Mouse (Mus musculus) lung, embryonic 16.5 days (tissue): ENCODE data around the gene Hsd3b7. TPM values are rescaled to one million over a fixed set of nuclear protein-coding genes. Genes with fewer than 3 reads are reported as not detected.

Experiments used
- ATAC-seq: fragments of 200-750 bp; cut with Nextera tagmentation; 2 replicates; pipeline ENCODE4 v1.8.0; 2017; ENCODE audit warnings: low read depth, mild to moderate bottlenecking, moderate library complexity
- H3K27ac ChIP-seq: fragments of 300-500 bp; sonication (generic); 2 replicates; pipeline ENCODE4 v1.5.1; 2014; ENCODE audit warnings: mild to moderate bottlenecking, control low read depth, low read length
- H3K27me3 ChIP-seq: fragments of 300-500 bp; sonication (generic); 2 replicates; pipeline ENCODE4 v1.6.1; 2014; ENCODE audit warnings: low read depth, low read length, mixed read lengths; ENCODE audit not compliant: control insufficient read depth, insufficient read depth
- H3K36me3 ChIP-seq: fragments of 300-500 bp; sonication (generic); 2 replicates; pipeline ENCODE4 v1.6.1; 2014; ENCODE audit warnings: low read length; ENCODE audit not compliant: control insufficient read depth, insufficient read depth
- H3K4me1 ChIP-seq: fragments of 300-500 bp; sonication (generic); replicated peaks from 2 replicates; pipeline ENCODE4 v1.6.1; 2014; ENCODE audit warnings: low read length, mixed read lengths; ENCODE audit not compliant: control insufficient read depth, insufficient read depth
- H3K4me2 ChIP-seq: fragments of 300-500 bp; sonication (generic); 2 replicates; pipeline ENCODE4 v1.6.1; 2014; ENCODE audit warnings: low read depth, low read length, control low read depth
- H3K4me3 ChIP-seq: fragments of 300-500 bp; sonication (generic); 2 replicates; pipeline ENCODE4 v1.5.1; 2014; ENCODE audit warnings: mild to moderate bottlenecking, low read length, control low read depth
- H3K9ac ChIP-seq: fragments of 300-500 bp; sonication (generic); 2 replicates; pipeline ENCODE4 v1.6.1; 2014; ENCODE audit warnings: low read length, control low read depth
- H3K9me3 ChIP-seq: fragments of 300-500 bp; sonication (generic); 2 replicates; pipeline ENCODE4 v1.6.1; 2016; ENCODE audit warnings: low read length; ENCODE audit not compliant: control insufficient read depth
- WGBS: fragments of 180-500 bp; shearing (Covaris S2); extraction: QIAGEN DNeasy Blood & Tissue Kit; methylation state at CpG from one replicate; pipeline ENCODE4 v1.1.7; 2014; 5-methylcytosine and 5-hydroxymethylcytosine counted together
- polyA plus RNA-seq: library from polyadenylated mRNA; unstranded; fragments of >200 nt; fragmentation: Nextera tagmentation; extraction: Ambion mirVana; gene quantifications from 2 replicates; pipeline ENCODE4 v1.2.1, GENCODE M21; 2015

Gene Hsd3b7
- polyA plus RNA-seq, 1 experiment from 2014 or later = 27.5 TPM

GRCm38 (mm10) chr7:127840886-127841285, 40.5 kb downstream of the Hsd3b7 start:
- Histone ChIP-seq H3K9ac (peak overlapping the region; percentile 80), H3K4me1 (peaks cover 11% of the 10 kb centered on the region), H3K27ac (peak overlapping the region; percentile 84), H3K36me3 (peaks cover 15% of the 10 kb centered on the region; the same call in 1 of the 2 replicates), H3K4me2 (peak overlapping the region; percentile 80), H3K9me3 (no peaks in the 10 kb centered on the region), H3K27me3 (no peaks in the 10 kb centered on the region), H3K4me3 (peak overlapping the region; percentile 74)
- 2% methylated on average over 15 of the region's 15 CpGs for WGBS
- ATAC-seq = peak; percentile 11

GRCm38 (mm10) chr7:127841340-127842000, 41.1 kb downstream of the Hsd3b7 start:
- peak overlapping the region; percentile 80 for H3K4me2 ChIP-seq
- ATAC-seq = peak; percentile 95
- H3K9ac ChIP-seq = peak overlapping the region; percentile 80
- H3K9me3 ChIP-seq = no peaks in the 10 kb centered on the region
- peaks cover 11% of the 10 kb centered on the region for H3K4me1 ChIP-seq
- under 1% methylated on average over 46 of the region's 46 CpGs for WGBS
- peak overlapping the region; percentile 84 for H3K27ac ChIP-seq
- H3K27me3 ChIP-seq = no peaks in the 10 kb centered on the region
- peak overlapping the region; percentile 74 for H3K4me3 ChIP-seq
- peaks cover 17% of the 10 kb centered on the region; the same call in 1 of the 2 replicates for H3K36me3 ChIP-seq

GRCm38 (mm10) chr7:127842001-127842718, 41.8 kb downstream of the Hsd3b7 start:
- ATAC-seq = peak; percentile 58
- Histone ChIP-seq H3K9ac (peak overlapping the region; percentile 80), H3K4me1 (peaks cover 11% of the 10 kb centered on the region), H3K36me3 (peaks cover 21% of the 10 kb centered on the region; the same call in 1 of the 2 replicates), H3K27me3 (no peaks in the 10 kb centered on the region), H3K4me2 (peak overlapping the region; percentile 80), H3K4me3 (peak overlapping the region; percentile 74), H3K27ac (peak overlapping the region; percentile 84), H3K9me3 (no peaks in the 10 kb centered on the region)
- under 1% methylated on average over 40 of the region's 40 CpGs for WGBS

- no peak overlapping the region for H3K27ac ChIP-seq
- H3K4me2 ChIP-seq = no peak overlapping the region
- no peak overlapping the region for H3K4me3 ChIP-seq
- 65% methylated on average over 6 of the region's 6 CpGs for WGBS
- no peak overlapping the region for H3K9ac ChIP-seq
- no peaks in the 10 kb centered on the region for H3K9me3 ChIP-seq
- ATAC-seq = no peak
- H3K4me1 ChIP-seq = no peaks in the 10 kb centered on the region
- H3K36me3 ChIP-seq = peaks cover 11% of the 10 kb centered on the region; the same call in 1 of the 2 replicates
- no peaks in the 10 kb centered on the region for H3K27me3 ChIP-seq
Measured at GRCm38 (mm10) chr7:127849973-127850875, 49.8 kb downstream of the Hsd3b7 start.

- no peaks in the 10 kb centered on the region for H3K27me3 ChIP-seq
- H3K4me1 ChIP-seq = no peaks in the 10 kb centered on the region
- H3K36me3 ChIP-seq = peaks cover 10% of the 10 kb centered on the region; the same call in 1 of the 2 replicates
- H3K9me3 ChIP-seq = no peaks in the 10 kb centered on the region
- no peak overlapping the region for H3K4me2 ChIP-seq
- no peak overlapping the region for H3K4me3 ChIP-seq
- no peak overlapping the region for H3K27ac ChIP-seq
- WGBS = 57% methylated on average over 5 of the region's 5 CpGs
- no peak overlapping the region for H3K9ac ChIP-seq
- no peak for ATAC-seq
Measured at GRCm38 (mm10) chr7:127850906-127851305, 50.5 kb downstream of the Hsd3b7 start.

Other genes starting within 250 kb of the Hsd3b7 start
- 8.4 and 8.7 TPM in 2 replicates for gene Tmem265, start 239.2 kb upstream of the Hsd3b7 start, polyA plus RNA-seq
- gene Phkg2, start 227.3 kb upstream of the Hsd3b7 start, polyA plus RNA-seq = 36.9 and 40.0 TPM in 2 replicates
- gene Ccdc189, start 212.0 kb upstream of the Hsd3b7 start, polyA plus RNA-seq = 23.6 and 23.7 TPM in 2 replicates
- gene Rnf40, start 211.8 kb upstream of the Hsd3b7 start, polyA plus RNA-seq = 47.6 and 51.1 TPM in 2 replicates
- 12.5 and 12.6 TPM in 2 replicates for gene Zfp629, start 184.8 kb upstream of the Hsd3b7 start, polyA plus RNA-seq
- 40.5 and 46.1 TPM in 2 replicates for gene Bcl7c, start 91.7 kb upstream of the Hsd3b7 start, polyA plus RNA-seq
- 11.4 and 11.8 TPM in 2 replicates for gene Ctf1, start 87.9 kb upstream of the Hsd3b7 start, polyA plus RNA-seq
- 0.23 and 0.24 TPM in 2 replicates for gene Ctf2, start 68.4 kb upstream of the Hsd3b7 start, polyA plus RNA-seq
- 3.1 and 3.8 TPM in 2 replicates for gene Fbxl19, start 56.1 kb upstream of the Hsd3b7 start, polyA plus RNA-seq
- 29.1 and 32.7 TPM in 2 replicates for gene Orai3, start 30.8 kb upstream of the Hsd3b7 start, polyA plus RNA-seq
- 13.8 and 18.1 TPM in 2 replicates for gene Setd1a, start 23.9 kb upstream of the Hsd3b7 start, polyA plus RNA-seq
- gene Gm49388, start 15.0 kb upstream of the Hsd3b7 start, polyA plus RNA-seq = not detected in 2 replicates
- gene Stx4a, start 23.7 kb downstream of the Hsd3b7 start, polyA plus RNA-seq = 44.5 and 45.1 TPM in 2 replicates
- 1.1 and 1.3 TPM in 2 replicates for gene Stx1b, start 23.9 kb downstream of the Hsd3b7 start, polyA plus RNA-seq
- gene Zfp646, start 75.6 kb downstream of the Hsd3b7 start, polyA plus RNA-seq = 11.2 and 11.3 TPM in 2 replicates
- gene Zfp668, start 76.2 kb downstream of the Hsd3b7 start, polyA plus RNA-seq = 15.0 and 17.5 TPM in 2 replicates
- gene Prss53, start 90.4 kb downstream of the Hsd3b7 start, polyA plus RNA-seq = 1.1 and 2.0 TPM in 2 replicates
- not detected in 2 replicates for gene Gm21974, start 94.8 kb downstream of the Hsd3b7 start, polyA plus RNA-seq
- 159 and 162 TPM in 2 replicates for gene Vkorc1, start 95.0 kb downstream of the Hsd3b7 start, polyA plus RNA-seq
- 129 and 133 TPM in 2 replicates for gene Bckdk, start 103.5 kb downstream of the Hsd3b7 start, polyA plus RNA-seq
- 37.2 and 38.9 TPM in 2 replicates for gene Kat8, start 111.9 kb downstream of the Hsd3b7 start, polyA plus RNA-seq
- gene Prss8, start 129.5 kb downstream of the Hsd3b7 start, polyA plus RNA-seq = 101 and 108 TPM in 2 replicates
- gene Prss36, start 146.1 kb downstream of the Hsd3b7 start, polyA plus RNA-seq = 12.3 and 12.4 TPM in 2 replicates
- 299 and 328 TPM in 2 replicates for gene Fus, start 166.9 kb downstream of the Hsd3b7 start, polyA plus RNA-seq
- 37.6 and 51.2 TPM in 2 replicates for gene Pycard, start 193.3 kb downstream of the Hsd3b7 start, polyA plus RNA-seq
- gene Trim72, start 203.3 kb downstream of the Hsd3b7 start, polyA plus RNA-seq = 0.28 and 0.63 TPM in 2 replicates